Mouse (Mus musculus): ENCODE data around the gene Gm26602. TPM values are rescaled to one million over a fixed set of nuclear protein-coding genes. Genes with fewer than 3 reads are reported as not detected.

Gm26602 gene
- 2.6 and 13.4 TPM in 2 replicates for polyA plus RNA-seq (2015; fragmentation: Nextera tagmentation; extraction: Ambion mirVana)

DNA sequence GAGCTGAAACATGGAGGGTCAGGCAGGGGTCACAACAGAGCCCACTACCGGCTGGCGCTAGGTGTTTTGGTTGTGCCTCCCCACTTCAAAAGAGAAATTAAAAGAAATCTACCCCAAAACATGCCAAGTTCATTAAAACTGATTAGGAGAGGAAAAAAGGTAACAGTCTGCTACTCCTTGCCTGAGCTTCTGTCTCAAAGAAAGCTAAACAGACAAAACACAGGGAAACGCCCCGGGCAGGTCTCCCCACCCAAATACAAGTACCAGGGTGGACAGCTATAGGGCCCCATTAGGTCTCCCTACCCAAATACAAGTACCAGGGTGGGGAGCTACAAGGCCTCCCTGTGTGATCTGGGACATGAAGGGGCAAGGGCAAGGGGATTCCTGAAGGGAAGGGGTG is at the start of gene Gm26602:
TSS of gene Gm26602 (plus strand) at position 301 of the 400 bp plus-strand sequence.
- peak within 1 kb of the TSS; percentile 99 for H3K27ac ChIP-seq (ENCODE audit: low read length)
- H3K4me2 ChIP-seq (ENCODE audit: low read length) = no peak within 1 kb of the TSS
- 97% methylated on average over 4 of the region's 4 CpGs for WGBS
- ATAC-seq = no peak
- no peaks in the 10 kb centered on the region for H3K27me3 ChIP-seq (ENCODE audit: control insufficient read depth, insufficient read depth, low read depth, low read length)
- peaks cover 16% of the 10 kb centered on the region; the same call in 1 of the 2 replicates for H3K36me3 ChIP-seq (ENCODE audit: control insufficient read depth, insufficient read depth, low read length)
- no peaks in the 10 kb centered on the region for H3K9me3 ChIP-seq (replicated peaks; ENCODE audit: control insufficient read depth, low read length, poor library complexity, severe bottlenecking)
- no peak within 1 kb of the TSS; the same call in 1 of the 2 replicates for H3K9ac ChIP-seq (ENCODE audit: low read depth, low read length)
- peaks cover 18% of the 10 kb centered on the region for H3K4me1 ChIP-seq (ENCODE audit: control insufficient read depth, insufficient read depth, low read length)
- H3K4me3 ChIP-seq (ENCODE audit: low read depth, low read length) = no peak within 1 kb of the TSS

DNA sequence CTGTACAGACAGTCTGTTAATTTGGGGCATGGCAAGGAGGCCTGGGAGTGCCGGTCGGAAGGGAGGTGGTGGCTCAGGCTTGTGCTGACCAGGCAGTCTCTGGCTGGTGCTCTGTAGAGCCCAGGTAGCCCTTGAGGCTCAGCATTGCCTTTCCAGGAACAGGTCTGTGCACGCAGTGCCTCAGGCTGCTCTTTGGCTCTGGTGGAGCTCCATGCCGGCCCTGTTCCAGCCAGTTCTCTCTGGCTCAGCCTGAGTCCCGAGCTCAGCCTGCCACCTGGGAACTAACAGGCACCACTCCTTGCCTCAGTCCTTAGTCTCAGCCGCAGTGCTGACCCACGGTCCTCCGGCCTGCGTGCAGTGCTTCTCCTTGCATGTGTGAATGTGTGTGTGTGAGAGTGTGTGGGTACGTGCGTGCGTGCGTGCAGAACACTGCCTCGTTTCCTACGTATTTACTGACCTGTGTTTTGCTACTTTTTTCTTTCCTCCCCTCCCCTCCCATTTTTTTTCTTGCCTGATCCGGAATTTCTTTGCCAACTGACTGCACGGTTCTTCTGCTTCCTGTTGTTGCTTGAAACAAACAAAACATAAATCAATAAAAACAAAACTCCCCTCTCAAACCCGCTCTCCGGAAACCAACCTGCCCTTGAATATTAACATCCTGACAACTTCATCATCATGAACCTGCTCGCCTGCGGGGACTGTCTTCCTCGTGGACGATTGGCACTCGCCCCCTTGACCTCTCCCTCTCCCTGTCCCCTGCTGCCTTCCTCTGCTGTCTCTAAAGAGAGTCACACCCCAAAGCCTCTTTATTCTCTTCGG is 49.2 kb upstream of the Gm26602 start:
- Histone ChIP-seq H3K9me3 (replicated peaks; ENCODE audit: control insufficient read depth, low read length, poor library complexity, severe bottlenecking) (no peaks in the 10 kb centered on the region), H3K9ac (ENCODE audit: low read depth, low read length) (no peak overlapping the region), H3K27ac (ENCODE audit: low read length) (no peak overlapping the region), H3K4me2 (ENCODE audit: low read length) (no peak overlapping the region), H3K36me3 (ENCODE audit: control insufficient read depth, insufficient read depth, low read length) (peaks cover 49% of the 10 kb centered on the region), H3K4me3 (ENCODE audit: low read depth, low read length) (no peak overlapping the region), H3K27me3 (ENCODE audit: control insufficient read depth, insufficient read depth, low read depth, low read length) (no peaks in the 10 kb centered on the region), H3K4me1 (ENCODE audit: control insufficient read depth, insufficient read depth, low read length) (peaks cover 23% of the 10 kb centered on the region)
- WGBS = 78% methylated on average over 25 of the region's 25 CpGs
- no peak for ATAC-seq

DNA sequence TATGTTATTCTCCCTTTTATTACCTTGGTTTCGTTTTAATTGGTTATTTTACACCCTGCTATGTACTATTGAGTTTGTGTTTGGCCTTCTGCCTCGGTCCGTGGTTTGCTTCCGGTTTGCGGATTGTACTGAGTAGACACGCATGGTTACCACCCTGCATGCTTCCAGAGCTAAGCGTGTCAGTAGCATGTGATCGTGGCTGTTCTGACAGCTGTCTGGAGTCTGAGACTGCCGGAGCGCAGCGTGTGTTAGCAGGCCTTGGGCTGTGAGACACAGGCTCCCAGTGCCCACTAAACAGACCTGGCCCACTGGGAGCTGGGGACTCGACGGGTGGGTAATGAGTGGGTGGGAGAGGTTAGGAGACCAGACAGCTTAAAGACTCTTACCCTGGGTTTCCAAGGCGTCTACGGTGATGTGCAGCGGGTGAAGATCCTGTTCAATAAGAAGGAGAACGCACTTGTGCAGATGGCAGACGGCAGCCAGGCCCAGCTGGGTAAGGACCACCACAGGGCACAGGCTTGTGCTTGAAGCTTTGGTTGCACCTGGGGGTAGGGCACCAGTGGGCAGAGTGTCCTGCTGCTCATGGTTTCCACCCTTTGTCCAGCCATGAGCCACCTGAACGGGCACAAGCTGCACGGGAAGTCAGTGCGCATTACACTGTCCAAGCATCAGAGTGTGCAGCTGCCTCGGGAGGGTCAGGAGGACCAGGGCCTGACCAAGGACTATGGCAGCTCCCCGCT is 48.4 kb upstream of the Gm26602 start:
- 79% methylated on average over 23 of the region's 23 CpGs for WGBS
- Histone ChIP-seq H3K27me3 (ENCODE audit: control insufficient read depth, insufficient read depth, low read depth, low read length) (no peaks in the 10 kb centered on the region), H3K27ac (ENCODE audit: low read length) (no peak overlapping the region), H3K4me1 (ENCODE audit: control insufficient read depth, insufficient read depth, low read length) (peaks cover 15% of the 10 kb centered on the region), H3K9ac (ENCODE audit: low read depth, low read length) (no peak overlapping the region), H3K9me3 (replicated peaks; ENCODE audit: control insufficient read depth, low read length, poor library complexity, severe bottlenecking) (no peaks in the 10 kb centered on the region), H3K36me3 (ENCODE audit: control insufficient read depth, insufficient read depth, low read length) (peaks cover 57% of the 10 kb centered on the region), H3K4me2 (ENCODE audit: low read length) (no peak overlapping the region), H3K4me3 (ENCODE audit: low read depth, low read length) (no peak overlapping the region)
- ATAC-seq = no peak

- H3K4me1 ChIP-seq (ENCODE audit: control insufficient read depth, insufficient read depth, low read length) = peaks cover 11% of the 10 kb centered on the region
- no peak overlapping the region for H3K9ac ChIP-seq (ENCODE audit: low read depth, low read length)
- no peak overlapping the region for H3K4me2 ChIP-seq (ENCODE audit: low read length)
- no peak overlapping the region for H3K4me3 ChIP-seq (ENCODE audit: low read depth, low read length)
- peaks cover 59% of the 10 kb centered on the region for H3K36me3 ChIP-seq (ENCODE audit: control insufficient read depth, insufficient read depth, low read length)
- H3K27me3 ChIP-seq (ENCODE audit: control insufficient read depth, insufficient read depth, low read depth, low read length) = no peaks in the 10 kb centered on the region
- no peaks in the 10 kb centered on the region for H3K9me3 ChIP-seq (replicated peaks; ENCODE audit: control insufficient read depth, low read length, poor library complexity, severe bottlenecking)
- WGBS = 75% methylated on average over 10 of the region's 10 CpGs
- ATAC-seq = no peak
- no peak overlapping the region for H3K27ac ChIP-seq (ENCODE audit: low read length)
Observed at GRCm38 (mm10) chr10:79862925-79863324, 47.7 kb upstream of the Gm26602 start.

GRCm38 (mm10) chr10:79864351-79865188 is 46.1 kb upstream of the Gm26602 start:
- H3K4me3 ChIP-seq (ENCODE audit: low read depth, low read length) = no peak overlapping the region
- H3K9me3 ChIP-seq (replicated peaks; ENCODE audit: control insufficient read depth, low read length, poor library complexity, severe bottlenecking) = no peaks in the 10 kb centered on the region
- peak overlapping the region; percentile 2; the same call in 1 of the 2 replicates for H3K27ac ChIP-seq (ENCODE audit: low read length)
- H3K4me1 ChIP-seq (ENCODE audit: control insufficient read depth, insufficient read depth, low read length) = peaks cover 11% of the 10 kb centered on the region
- no peak overlapping the region for H3K9ac ChIP-seq (ENCODE audit: low read depth, low read length)
- 0 out of 2 replicates have a peak, but pooled peaks have one; percentile 4 for ATAC-seq
- H3K4me2 ChIP-seq (ENCODE audit: low read length) = no peak overlapping the region
- 62% methylated on average over 9 of the region's 10 CpGs for WGBS
- peaks cover 54% of the 10 kb centered on the region for H3K36me3 ChIP-seq (ENCODE audit: control insufficient read depth, insufficient read depth, low read length)
- H3K27me3 ChIP-seq (ENCODE audit: control insufficient read depth, insufficient read depth, low read depth, low read length) = no peaks in the 10 kb centered on the region

DNA sequence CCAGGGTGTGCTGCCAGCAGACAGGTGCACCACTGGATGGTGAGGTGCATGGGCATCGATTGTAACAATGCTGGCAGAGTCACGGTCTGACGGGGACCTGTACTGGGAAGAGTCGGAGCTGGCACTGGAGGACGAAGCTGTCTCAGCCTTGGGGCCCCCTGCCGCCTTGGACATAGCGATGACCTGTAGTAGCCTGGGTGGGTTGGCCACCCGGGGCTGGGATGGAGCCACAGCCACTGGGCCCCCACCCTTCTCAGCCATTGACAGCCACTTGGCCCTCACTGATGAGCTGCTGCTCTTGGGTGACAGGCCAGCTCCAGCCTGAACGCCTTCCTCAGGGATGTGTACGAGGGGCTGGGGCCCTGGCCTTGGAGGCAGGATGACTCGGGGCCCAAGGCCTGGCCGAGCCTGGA is 45.5 kb upstream of the Gm26602 start:
- ATAC-seq = peak; percentile 18; the same call in 1 of the 2 replicates
- Histone ChIP-seq H3K4me2 (ENCODE audit: low read length) (no peak overlapping the region), H3K9me3 (replicated peaks; ENCODE audit: control insufficient read depth, low read length, poor library complexity, severe bottlenecking) (no peaks in the 10 kb centered on the region), H3K27me3 (ENCODE audit: control insufficient read depth, insufficient read depth, low read depth, low read length) (no peaks in the 10 kb centered on the region), H3K4me1 (ENCODE audit: control insufficient read depth, insufficient read depth, low read length) (peaks cover 14% of the 10 kb centered on the region), H3K9ac (ENCODE audit: low read depth, low read length) (no peak overlapping the region), H3K36me3 (ENCODE audit: control insufficient read depth, insufficient read depth, low read length) (peaks cover 48% of the 10 kb centered on the region), H3K27ac (ENCODE audit: low read length) (no peak overlapping the region; the same call in 1 of the 2 replicates), H3K4me3 (ENCODE audit: low read depth, low read length) (no peak overlapping the region)
- WGBS = 65% methylated on average over 12 of the region's 12 CpGs

GRCm38 (mm10) chr10:79865801-79866295 is 44.8 kb upstream of the Gm26602 start:
- Histone ChIP-seq H3K4me2 (ENCODE audit: low read length) (no peak overlapping the region), H3K36me3 (ENCODE audit: control insufficient read depth, insufficient read depth, low read length) (peaks cover 43% of the 10 kb centered on the region), H3K27me3 (ENCODE audit: control insufficient read depth, insufficient read depth, low read depth, low read length) (no peaks in the 10 kb centered on the region), H3K9ac (ENCODE audit: low read depth, low read length) (no peak overlapping the region), H3K27ac (ENCODE audit: low read length) (0 out of 2 replicates have a peak overlapping the region, but pooled peaks have one; percentile 3), H3K4me1 (ENCODE audit: control insufficient read depth, insufficient read depth, low read length) (peaks cover 14% of the 10 kb centered on the region), H3K4me3 (ENCODE audit: low read depth, low read length) (no peak overlapping the region), H3K9me3 (replicated peaks; ENCODE audit: control insufficient read depth, low read length, poor library complexity, severe bottlenecking) (no peaks in the 10 kb centered on the region)
- WGBS = 73% methylated on average over 19 of the region's 19 CpGs
- peak; percentile 1; the same call in 1 of the 2 replicates for ATAC-seq

DNA sequence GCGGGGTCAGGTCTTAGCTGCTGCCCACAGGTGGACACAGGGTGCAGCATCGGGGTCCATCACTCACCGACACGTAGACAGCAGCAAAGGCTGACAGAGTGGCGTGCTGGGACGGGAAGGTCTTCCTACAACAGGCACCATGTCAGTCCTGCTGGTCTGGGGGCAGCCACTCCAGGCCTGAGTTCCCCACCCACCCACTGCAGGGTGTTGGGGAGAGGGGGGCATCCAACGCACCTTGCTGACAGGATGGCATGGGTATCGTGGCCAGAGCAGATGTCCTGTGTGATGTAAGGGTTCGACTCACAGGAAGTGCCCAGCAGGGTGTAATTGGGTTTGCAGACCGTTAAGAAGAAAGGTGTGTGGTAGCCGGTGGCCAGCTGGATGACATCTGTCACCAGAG is 44.1 kb upstream of the Gm26602 start:
- 82% methylated on average over 11 of the region's 11 CpGs for WGBS
- H3K4me2 ChIP-seq (ENCODE audit: low read length) = no peak overlapping the region
- no peak for ATAC-seq
- peaks cover 41% of the 10 kb centered on the region for H3K36me3 ChIP-seq (ENCODE audit: control insufficient read depth, insufficient read depth, low read length)
- H3K27me3 ChIP-seq (ENCODE audit: control insufficient read depth, insufficient read depth, low read depth, low read length) = no peaks in the 10 kb centered on the region
- no peaks in the 10 kb centered on the region for H3K9me3 ChIP-seq (replicated peaks; ENCODE audit: control insufficient read depth, low read length, poor library complexity, severe bottlenecking)
- peaks cover 17% of the 10 kb centered on the region for H3K4me1 ChIP-seq (ENCODE audit: control insufficient read depth, insufficient read depth, low read length)
- H3K4me3 ChIP-seq (ENCODE audit: low read depth, low read length) = no peak overlapping the region
- H3K9ac ChIP-seq (ENCODE audit: low read depth, low read length) = no peak overlapping the region
- no peak overlapping the region for H3K27ac ChIP-seq (ENCODE audit: low read length)

Measured in midbrain, embryonic 16.5 days (tissue).